Mouse (Mus musculus) liver, adult 2 months (tissue): ENCODE results near the gene Gm49318.

Experiments
- CTCF ChIP-seq: fragments of 200-500 bp; IDR thresholded peaks from 2 replicates; pipeline ENCODE4 v1.5.1; 2011; ENCODE audit warnings: low read depth, low read length, control low read depth
- POLR2A ChIP-seq: fragments of 200-500 bp; IDR thresholded peaks from 2 replicates; pipeline ENCODE4 v1.6.1; 2011; ENCODE audit warnings: low read length, control low read depth; ENCODE audit not compliant: insufficient read depth; ENCODE audit errors: extremely low read depth

DNA sequence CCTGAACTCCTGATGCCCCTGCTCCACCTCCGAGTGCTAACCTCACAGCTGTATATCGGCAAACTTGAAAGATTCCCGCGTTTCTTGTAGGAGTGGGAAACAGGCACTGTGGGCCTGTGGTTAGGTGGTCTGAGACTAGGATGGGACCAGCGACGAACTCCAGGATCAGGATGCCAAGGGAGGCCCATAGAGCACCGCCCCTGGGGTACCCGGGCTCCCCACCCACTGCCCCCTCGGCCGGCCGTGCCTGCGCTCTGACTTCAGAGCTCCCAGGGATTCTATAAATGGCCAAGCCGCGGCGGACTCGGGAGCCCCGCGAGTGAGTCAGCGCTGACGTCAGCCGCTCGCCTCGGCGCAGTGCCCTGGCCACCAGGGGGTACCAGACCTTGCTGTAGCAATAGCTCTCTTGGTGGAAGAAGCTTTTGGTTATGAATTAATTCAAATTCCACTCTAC lies 24.8 kb upstream of the Gm49318 start:
- peak; percentile 81 for TF ChIP-seq CTCF
- no peak for TF ChIP-seq POLR2A
